Mouse (Mus musculus): Measurements from ENCODE around the gene Mgat4a.

DNA sequence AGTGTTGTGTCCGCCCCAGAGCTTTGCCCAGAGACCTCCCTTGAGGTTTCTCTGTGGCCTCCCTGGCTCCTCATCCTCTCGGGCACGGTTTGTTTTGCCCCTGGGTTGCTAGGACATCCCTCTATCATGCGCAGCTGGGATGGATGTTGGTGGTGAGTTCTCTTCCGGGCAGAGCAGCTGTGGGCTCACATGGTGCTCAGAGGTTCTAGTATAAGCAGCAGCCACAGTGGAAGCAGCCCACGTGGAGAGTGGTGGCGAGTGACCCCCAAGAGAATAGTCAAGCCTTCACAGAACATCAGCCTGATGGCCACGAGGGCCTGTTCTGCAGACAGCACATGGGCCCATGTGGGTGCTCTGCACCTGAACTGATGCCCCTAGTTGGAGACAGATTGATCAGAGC lies 133.6 kb downstream of the Mgat4a start:
- TF ChIP-seq CTCF (IDR thresholded peaks at IDR 0.05; ENCODE audit: low read depth, low read length), result no peak
- TF ChIP-seq POLR2A (IDR thresholded peaks at IDR 0.05; ENCODE audit: borderline replicate concordance, low read depth, low read length), result no peak

All from bone marrow macrophage, adult 2 months (primary cell).